Mouse (Mus musculus) bone marrow, adult 2 months (tissue): ENCODE data around the gene Fras1.

Experiments used
- CTCF ChIP-seq: fragments of 200-500 bp; IDR thresholded peaks from 2 replicates; pipeline ENCODE4 v1.5.1; 2011; ENCODE audit warnings: low read length, control low read depth; ENCODE audit not compliant: control insufficient read depth, insufficient read depth
- POLR2A ChIP-seq: fragments of 200-500 bp; IDR thresholded peaks from 2 replicates; pipeline ENCODE4 v1.6.1; 2011; ENCODE audit warnings: low read depth, mild to moderate bottlenecking, control low read depth, low read length, borderline replicate concordance; ENCODE audit not compliant: control insufficient read depth

GRCm38 (mm10) chr5:96797465-96797864 lies 423.7 kb downstream of the Fras1 start:
- TF ChIP-seq CTCF = no peak
- TF ChIP-seq POLR2A = no peak
